Mouse (Mus musculus): ENCODE measurements at regions not wholly inside any gene's neighbourhood (a gene's known extent, or its start where the extent isn't known, plus 50 kb on each side); places are given as distances from the start of the nearest gene placed in this dataset.
A peak's percentile ranks its signal among the peaks of the same experiment; 100 is the strongest.

GRCm38 (mm10) chr11:28701379-28701778 lies 117.3 kb upstream of the Ccdc85a start:
- peaks cover 1% of the 10 kb centered on the region; the same call in 1 of the 2 replicates for H3K4me1 ChIP-seq (ENCODE audit: control insufficient read depth, insufficient read depth, low read length)
- no peak overlapping the region for H3K4me3 ChIP-seq (ENCODE audit: insufficient read depth, low read length)
- TF ChIP-seq POLR2A (IDR thresholded peaks at IDR 0.05; ENCODE audit: extremely low read depth, insufficient read depth, low read length) (no peak), CTCF (IDR thresholded peaks at IDR 0.05; ENCODE audit: extremely low read depth, insufficient read depth, low read length) (no peak)
- peak overlapping the region; percentile 17; the same call in 1 of the 2 replicates for H3K27ac ChIP-seq (ENCODE audit: insufficient read depth, low read length)

- H3K27ac ChIP-seq (ENCODE audit: insufficient read depth, low read length): no peak overlapping the region
- H3K4me3 ChIP-seq (ENCODE audit: insufficient read depth, low read length): no peak overlapping the region
- TF ChIP-seq CTCF (IDR thresholded peaks at IDR 0.05; ENCODE audit: extremely low read depth, insufficient read depth, low read length): no peak
- no peak for TF ChIP-seq POLR2A (IDR thresholded peaks at IDR 0.05; ENCODE audit: extremely low read depth, insufficient read depth, low read length)
- peaks cover 1% of the 10 kb centered on the region; the same call in 1 of the 2 replicates for H3K4me1 ChIP-seq (ENCODE audit: control insufficient read depth, insufficient read depth, low read length)
These were observed 115.6 kb upstream of the Ccdc85a start for GRCm38 (mm10) chr11:28699766-28700165.

GRCm38 (mm10) chr11:28697644-28698480 lies 113.7 kb upstream of the Ccdc85a start:
- peaks cover 4% of the 10 kb centered on the region for H3K4me1 ChIP-seq (ENCODE audit: control insufficient read depth, insufficient read depth, low read length)
- no peak overlapping the region for H3K4me3 ChIP-seq (ENCODE audit: insufficient read depth, low read length)
- TF ChIP-seq CTCF (IDR thresholded peaks at IDR 0.05; ENCODE audit: extremely low read depth, insufficient read depth, low read length) (no peak), POLR2A (IDR thresholded peaks at IDR 0.05; ENCODE audit: extremely low read depth, insufficient read depth, low read length) (no peak)
- H3K27ac ChIP-seq (ENCODE audit: insufficient read depth, low read length): no peak overlapping the region

GRCm38 (mm10) chr11:28695031-28695430 lies 110.9 kb upstream of the Ccdc85a start:
- TF ChIP-seq CTCF (IDR thresholded peaks at IDR 0.05; ENCODE audit: extremely low read depth, insufficient read depth, low read length): no peak
- TF ChIP-seq POLR2A (IDR thresholded peaks at IDR 0.05; ENCODE audit: extremely low read depth, insufficient read depth, low read length): no peak
- Histone ChIP-seq H3K27ac (ENCODE audit: insufficient read depth, low read length) (no peak overlapping the region), H3K4me1 (ENCODE audit: control insufficient read depth, insufficient read depth, low read length) (peaks cover 6% of the 10 kb centered on the region), H3K4me3 (ENCODE audit: insufficient read depth, low read length) (no peak overlapping the region)

GRCm38 (mm10) chr11:28693303-28693702 lies 109.2 kb upstream of the Ccdc85a start:
- H3K27ac ChIP-seq (ENCODE audit: insufficient read depth, low read length): peak overlapping the region; percentile 59; the same call in 1 of the 2 replicates
- TF ChIP-seq CTCF (IDR thresholded peaks at IDR 0.05; ENCODE audit: extremely low read depth, insufficient read depth, low read length): no peak
- no peak for TF ChIP-seq POLR2A (IDR thresholded peaks at IDR 0.05; ENCODE audit: extremely low read depth, insufficient read depth, low read length)
- no peak overlapping the region for H3K4me3 ChIP-seq (ENCODE audit: insufficient read depth, low read length)
- peaks cover 6% of the 10 kb centered on the region for H3K4me1 ChIP-seq (ENCODE audit: control insufficient read depth, insufficient read depth, low read length)

GRCm38 (mm10) chr11:28692263-28693194 lies 108.4 kb upstream of the Ccdc85a start:
- peak overlapping the region; percentile 74; the same call in 1 of the 2 replicates for H3K27ac ChIP-seq (ENCODE audit: insufficient read depth, low read length)

GRCm38 (mm10) chr11:28688436-28688835 lies 104.3 kb upstream of the Ccdc85a start:
- peaks cover 6% of the 10 kb centered on the region for H3K4me1 ChIP-seq (ENCODE audit: control insufficient read depth, insufficient read depth, low read length)
- H3K4me3 ChIP-seq (ENCODE audit: insufficient read depth, low read length): no peak overlapping the region
- no peak for TF ChIP-seq POLR2A (IDR thresholded peaks at IDR 0.05; ENCODE audit: extremely low read depth, insufficient read depth, low read length)
- no peak for TF ChIP-seq CTCF (IDR thresholded peaks at IDR 0.05; ENCODE audit: extremely low read depth, insufficient read depth, low read length)
- 0 out of 2 replicates have a peak overlapping the region, but pooled peaks have one; percentile 23 for H3K27ac ChIP-seq (ENCODE audit: insufficient read depth, low read length)

More at GRCm38 (mm10) chr11:28692263-28693194, 108.4 kb upstream of the Ccdc85a start:
- Histone ChIP-seq H3K4me1 (ENCODE audit: control insufficient read depth, insufficient read depth, low read length) (peaks cover 6% of the 10 kb centered on the region), H3K4me3 (ENCODE audit: insufficient read depth, low read length) (no peak overlapping the region)
- no peak for TF ChIP-seq CTCF (IDR thresholded peaks at IDR 0.05; ENCODE audit: extremely low read depth, insufficient read depth, low read length)
- TF ChIP-seq POLR2A (IDR thresholded peaks at IDR 0.05; ENCODE audit: extremely low read depth, insufficient read depth, low read length): no peak

GRCm38 (mm10) chr11:28685407-28685806 lies 101.3 kb upstream of the Ccdc85a start:
- Histone ChIP-seq H3K27ac (ENCODE audit: insufficient read depth, low read length) (no peak overlapping the region), H3K4me1 (ENCODE audit: control insufficient read depth, insufficient read depth, low read length) (no peaks in the 10 kb centered on the region; the same call in 1 of the 2 replicates), H3K4me3 (ENCODE audit: insufficient read depth, low read length) (no peak overlapping the region)
- TF ChIP-seq CTCF (IDR thresholded peaks at IDR 0.05; ENCODE audit: extremely low read depth, insufficient read depth, low read length) (no peak), POLR2A (IDR thresholded peaks at IDR 0.05; ENCODE audit: extremely low read depth, insufficient read depth, low read length) (no peak)

- Histone ChIP-seq H3K27ac (ENCODE audit: insufficient read depth, low read length) (no peak overlapping the region), H3K4me3 (ENCODE audit: insufficient read depth, low read length) (no peak overlapping the region), H3K4me1 (ENCODE audit: control insufficient read depth, insufficient read depth, low read length) (no peaks in the 10 kb centered on the region)
- no peak for TF ChIP-seq POLR2A (IDR thresholded peaks at IDR 0.05; ENCODE audit: extremely low read depth, insufficient read depth, low read length)
- no peak for TF ChIP-seq CTCF (IDR thresholded peaks at IDR 0.05; ENCODE audit: extremely low read depth, insufficient read depth, low read length)
These were observed 97.2 kb upstream of the Ccdc85a start for GRCm38 (mm10) chr11:28681311-28681710.
